Mouse (Mus musculus): ENCODE measurements around the gene Atp2c2. TPM values are rescaled to one million over a fixed set of nuclear protein-coding genes. Genes with fewer than 3 reads are reported as not detected.

Atp2c2 gene
- total RNA-seq, 1 experiment from 2014 or later, result not detected

- no peak for ATAC-seq (replicated peaks; ENCODE audit: insufficient number of reproducible peaks, low FRiP score, low TSS enrichment, poor library complexity, severe bottlenecking)
These were observed 99.1 kb downstream of the Atp2c2 start for GRCm38 (mm10) chr8:119798965-119799264.

- no peak for ATAC-seq (replicated peaks; ENCODE audit: insufficient number of reproducible peaks, low FRiP score, low TSS enrichment, poor library complexity, severe bottlenecking)
These were observed 101.4 kb downstream of the Atp2c2 start for GRCm38 (mm10) chr8:119801168-119801567.

GRCm38 (mm10) chr8:119802592-119802991, 102.8 kb downstream of the Atp2c2 start:
- no peak for ATAC-seq (replicated peaks; ENCODE audit: insufficient number of reproducible peaks, low FRiP score, low TSS enrichment, poor library complexity, severe bottlenecking)

GRCm38 (mm10) chr8:119805275-119805674, 105.5 kb downstream of the Atp2c2 start:
- no peak for ATAC-seq (replicated peaks; ENCODE audit: insufficient number of reproducible peaks, low FRiP score, low TSS enrichment, poor library complexity, severe bottlenecking)

- ATAC-seq (replicated peaks; ENCODE audit: insufficient number of reproducible peaks, low FRiP score, low TSS enrichment, poor library complexity, severe bottlenecking), result peak; percentile 19; the same call in 1 of the 2 replicates
These were observed 106.8 kb downstream of the Atp2c2 start for GRCm38 (mm10) chr8:119806422-119807263.

Other genes with a start within 250 kb of the Atp2c2 start
- gene Slc38a8, start 198.3 kb upstream of the Atp2c2 start, total RNA-seq (2017), result not detected in 3 replicates
- gene Mbtps1, start 141.3 kb upstream of the Atp2c2 start, total RNA-seq (2017), result 25.1 to 55.3 TPM (median 48.6 TPM) in 3 replicates
- 25.5 to 34.2 TPM (median 27.4 TPM) in 3 replicates for gene Hsdl1, start 124.8 kb upstream of the Atp2c2 start, total RNA-seq (2017)
- 1.3 TPM in 1 of 3 replicates, not detected in the others for gene Dnaaf1, start 124.8 kb upstream of the Atp2c2 start, total RNA-seq (2017)
- gene Taf1c, start 94.8 kb upstream of the Atp2c2 start, total RNA-seq (2017), result 4.6 to 8.2 TPM (median 6.0 TPM) in 3 replicates
- not detected in 3 replicates for gene Adad2, start 87.3 kb upstream of the Atp2c2 start, total RNA-seq (2017)
- not detected in 3 replicates for gene Kcng4, start 64.3 kb upstream of the Atp2c2 start, total RNA-seq (2017)
- gene Wfdc1, start 33.6 kb upstream of the Atp2c2 start, total RNA-seq (2017), result not detected in 3 replicates
- 2.2 to 8.0 TPM (median 3.8 TPM) in 3 replicates for gene Tldc1, start 78.4 kb downstream of the Atp2c2 start, total RNA-seq (2017)
- gene Cotl1, start 140.5 kb downstream of the Atp2c2 start, total RNA-seq (2017), result 289 to 324 TPM (median 310 TPM) in 3 replicates
- 8.5 to 16.5 TPM (median 14.2 TPM) in 3 replicates for gene Klhl36, start 162.3 kb downstream of the Atp2c2 start, total RNA-seq (2017)
- gene Usp10, start 210.4 kb downstream of the Atp2c2 start, total RNA-seq (2017), result 27.0 to 27.9 TPM (median 27.1 TPM) in 3 replicates
- 10.0 to 63.8 TPM (median 16.1 TPM) in 3 replicates for gene Gm20388, start 210.8 kb downstream of the Atp2c2 start, total RNA-seq (2017)